Mouse (Mus musculus): ENCODE data around the gene Gm826. TPM values are rescaled to one million over a fixed set of nuclear protein-coding genes. Genes with fewer than 3 reads are reported as not detected.

Gm826 gene
- 12.2 and 14.5 TPM in 2 replicates for polyA plus RNA-seq (2015; fragmentation: Nextera tagmentation; extraction: Ambion mirVana)

GRCm38 (mm10) chr2:160334111-160334661 is at the start of gene Gm826:
Gene Gm826 (minus strand): TSS chr2:160334162.
- Histone ChIP-seq H3K27ac (no peak within 1 kb of the TSS), H3K4me3 (no peak within 1 kb of the TSS), H3K9ac (no peak within 1 kb of the TSS), H3K27me3 (0 out of 2 replicates have a peak, but pooled peaks cover 6% of the 10 kb centered on the region), H3K9me3 (replicated peaks) (no peaks in the 10 kb centered on the region), H3K4me2 (no peak within 1 kb of the TSS), H3K36me3 (no peaks in the 10 kb centered on the region), H3K4me1 (replicated peaks) (peaks cover 18% of the 10 kb centered on the region)
- 26% methylated on average over 4 of the region's 4 CpGs for WGBS
- ATAC-seq (replicated peaks; ENCODE audit: insufficient number of reproducible peaks, insufficient read depth, low FRiP score, low read depth) = no peak

- H3K4me3 ChIP-seq = no peak overlapping the region
- no peaks in the 10 kb centered on the region for H3K36me3 ChIP-seq
- no peaks in the 10 kb centered on the region for H3K4me1 ChIP-seq (replicated peaks)
- ATAC-seq (replicated peaks; ENCODE audit: insufficient number of reproducible peaks, insufficient read depth, low FRiP score, low read depth) = no peak
- no peaks in the 10 kb centered on the region for H3K9me3 ChIP-seq (replicated peaks)
- H3K4me2 ChIP-seq = no peak overlapping the region
- peaks cover 4% of the 10 kb centered on the region; the same call in 1 of the 2 replicates for H3K27me3 ChIP-seq
- 57% methylated on average over 3 of the region's 3 CpGs for WGBS
- no peak overlapping the region for H3K27ac ChIP-seq
- no peak overlapping the region for H3K9ac ChIP-seq
Observed at GRCm38 (mm10) chr2:160383418-160383817, 49.5 kb upstream of the Gm826 start.

GRCm38 (mm10) chr2:160378271-160378670 is 44.3 kb upstream of the Gm826 start:
- Histone ChIP-seq H3K4me1 (replicated peaks) (peaks cover 3% of the 10 kb centered on the region; the same call in 1 of the 2 replicates), H3K9ac (no peak overlapping the region), H3K27me3 (peaks cover 38% of the 10 kb centered on the region), H3K4me2 (no peak overlapping the region), H3K4me3 (no peak overlapping the region), H3K9me3 (replicated peaks) (no peaks in the 10 kb centered on the region), H3K36me3 (no peaks in the 10 kb centered on the region), H3K27ac (no peak overlapping the region)
- no peak for ATAC-seq (replicated peaks; ENCODE audit: insufficient number of reproducible peaks, insufficient read depth, low FRiP score, low read depth)
- WGBS = 43% methylated on average over 4 of the region's 4 CpGs

GRCm38 (mm10) chr2:160376236-160376635 is 42.3 kb upstream of the Gm826 start:
- Histone ChIP-seq H3K27ac (no peak overlapping the region), H3K9me3 (replicated peaks) (no peaks in the 10 kb centered on the region), H3K27me3 (peaks cover 58% of the 10 kb centered on the region), H3K4me3 (no peak overlapping the region), H3K9ac (no peak overlapping the region), H3K4me2 (no peak overlapping the region), H3K36me3 (no peaks in the 10 kb centered on the region), H3K4me1 (replicated peaks) (peaks cover 3% of the 10 kb centered on the region; the same call in 1 of the 2 replicates)
- WGBS = 41% methylated on average over 5 of the region's 5 CpGs
- no peak for ATAC-seq (replicated peaks; ENCODE audit: insufficient number of reproducible peaks, insufficient read depth, low FRiP score, low read depth)

GRCm38 (mm10) chr2:160369653-160370420 is 35.9 kb upstream of the Gm826 start:
- no peak for ATAC-seq (replicated peaks; ENCODE audit: insufficient number of reproducible peaks, insufficient read depth, low FRiP score, low read depth)
- peaks cover 46% of the 10 kb centered on the region for H3K4me1 ChIP-seq (replicated peaks)
- 5% methylated on average over 25 of the region's 25 CpGs for WGBS
- no peak overlapping the region for H3K9ac ChIP-seq
- no peak overlapping the region for H3K27ac ChIP-seq
- H3K4me3 ChIP-seq = peak overlapping the region; percentile 60
- no peaks in the 10 kb centered on the region for H3K9me3 ChIP-seq (replicated peaks)
- H3K27me3 ChIP-seq = peaks cover 75% of the 10 kb centered on the region
- peak overlapping the region; percentile 99 for H3K4me2 ChIP-seq
- H3K36me3 ChIP-seq = no peaks in the 10 kb centered on the region

GRCm38 (mm10) chr2:160368422-160369357 is 34.7 kb upstream of the Gm826 start:
- peaks cover 50% of the 10 kb centered on the region for H3K4me1 ChIP-seq (replicated peaks)
- no peak overlapping the region for H3K27ac ChIP-seq
- H3K4me3 ChIP-seq = peak overlapping the region; percentile 60
- WGBS = under 1% methylated on average over 52 of the region's 52 CpGs
- peak overlapping the region; percentile 15 for H3K9ac ChIP-seq
- ATAC-seq (replicated peaks; ENCODE audit: insufficient number of reproducible peaks, insufficient read depth, low FRiP score, low read depth) = no peak
- peaks cover 73% of the 10 kb centered on the region for H3K27me3 ChIP-seq
- no peaks in the 10 kb centered on the region for H3K9me3 ChIP-seq (replicated peaks)
- no peaks in the 10 kb centered on the region for H3K36me3 ChIP-seq
- H3K4me2 ChIP-seq = peak overlapping the region; percentile 99

GRCm38 (mm10) chr2:160367448-160368208 is 33.7 kb upstream of the Gm826 start:
- Histone ChIP-seq H3K4me1 (replicated peaks) (peaks cover 50% of the 10 kb centered on the region), H3K4me3 (peak overlapping the region; percentile 60), H3K9ac (peak overlapping the region; percentile 53), H3K36me3 (no peaks in the 10 kb centered on the region), H3K4me2 (peak overlapping the region; percentile 99), H3K9me3 (replicated peaks) (no peaks in the 10 kb centered on the region), H3K27me3 (peaks cover 71% of the 10 kb centered on the region), H3K27ac (peak overlapping the region; percentile 89)
- peak; percentile 42 for ATAC-seq (replicated peaks; ENCODE audit: insufficient number of reproducible peaks, insufficient read depth, low FRiP score, low read depth)
- under 1% methylated on average over 45 of the region's 45 CpGs for WGBS

- Histone ChIP-seq H3K4me3 (peak within 1 kb of the TSS; percentile 60), H3K4me1 (replicated peaks) (peaks cover 50% of the 10 kb centered on the region), H3K27ac (peak within 1 kb of the TSS; percentile 89), H3K36me3 (no peaks in the 10 kb centered on the region), H3K9me3 (replicated peaks) (no peaks in the 10 kb centered on the region), H3K9ac (peak within 1 kb of the TSS; percentile 65), H3K4me2 (peak within 1 kb of the TSS; percentile 99), H3K27me3 (peaks cover 71% of the 10 kb centered on the region)
- 0% methylated on average over 37 of the region's 37 CpGs for whole genome bisulfite sequencing
- ATAC-seq (replicated peaks; ENCODE audit: insufficient number of reproducible peaks, insufficient read depth, low FRiP score, low read depth) = peak; percentile 92
Observed at GRCm38 (mm10) chr2:160366980-160367338, 33.0 kb upstream of the Gm826 start, which contains the start of gene Mafb. Gene Mafb (minus strand): TSS chr2:160367065.

- peaks cover 50% of the 10 kb centered on the region for H3K4me1 ChIP-seq (replicated peaks)
- WGBS = under 1% methylated on average over 95 of the region's 95 CpGs
- no peaks in the 10 kb centered on the region for H3K9me3 ChIP-seq (replicated peaks)
- H3K27me3 ChIP-seq = peaks cover 71% of the 10 kb centered on the region
- H3K36me3 ChIP-seq = no peaks in the 10 kb centered on the region
- peak overlapping the region; percentile 60 for H3K4me3 ChIP-seq
- H3K4me2 ChIP-seq = peak overlapping the region; percentile 99
- ATAC-seq (replicated peaks; ENCODE audit: insufficient number of reproducible peaks, insufficient read depth, low FRiP score, low read depth) = peak; percentile 37; the same call in 1 of the 2 replicates
- H3K27ac ChIP-seq = peak overlapping the region; percentile 89
- H3K9ac ChIP-seq = peak overlapping the region; percentile 65
Observed at GRCm38 (mm10) chr2:160366111-160366979, 32.4 kb upstream of the Gm826 start.
